Mouse (Mus musculus) myocyte (in vitro differentiated cells): ENCODE data around the gene Mipep.

Experiments
- CEBPB ChIP-seq: IDR thresholded peaks from 2 replicates; pipeline ENCODE4 v1.6.1; 2011; ENCODE audit warnings: mild to moderate bottlenecking, moderate library complexity; ENCODE audit not compliant: poor library complexity, insufficient read depth, severe bottlenecking
- MAX ChIP-seq: IDR thresholded peaks from one replicate; pipeline ENCODE4 v1.6.1; 2011; ENCODE audit warnings: low read depth, mild to moderate bottlenecking, control low read depth
- MYOD1 ChIP-seq, 3 experiments: IDR thresholded peaks; one replicate each; pipeline ENCODE4 v1.6.1; 2011; ENCODE audit warnings: control low read depth in 2 of 3, low read depth in 2 of 3, mild to moderate bottlenecking in 2 of 3, moderate library complexity in 1 of 3; ENCODE audit not compliant: insufficient read length in 2 of 3, control insufficient read depth in 1 of 3
- POLR2A ChIP-seq: IDR thresholded peaks from one replicate; pipeline ENCODE4 v1.6.1; 2011; ENCODE audit warnings: low read depth, mild to moderate bottlenecking, control low read depth, moderate library complexity; ENCODE audit not compliant: insufficient read length
- POLR2AphosphoS2 ChIP-seq: IDR thresholded peaks from one replicate; pipeline ENCODE4 v1.6.1; 2011; ENCODE audit warnings: low read depth, control low read depth; ENCODE audit not compliant: insufficient read length
- TCF12 ChIP-seq: IDR thresholded peaks from one replicate; pipeline ENCODE4 v1.6.1; 2011; ENCODE audit warnings: mild to moderate bottlenecking, control low read depth; ENCODE audit not compliant: poor library complexity, insufficient read depth, severe bottlenecking
- USF1 ChIP-seq: IDR thresholded peaks from one replicate; pipeline ENCODE4 v1.6.1; 2011; ENCODE audit warnings: low read depth, mild to moderate bottlenecking, control low read depth, moderate library complexity

DNA sequence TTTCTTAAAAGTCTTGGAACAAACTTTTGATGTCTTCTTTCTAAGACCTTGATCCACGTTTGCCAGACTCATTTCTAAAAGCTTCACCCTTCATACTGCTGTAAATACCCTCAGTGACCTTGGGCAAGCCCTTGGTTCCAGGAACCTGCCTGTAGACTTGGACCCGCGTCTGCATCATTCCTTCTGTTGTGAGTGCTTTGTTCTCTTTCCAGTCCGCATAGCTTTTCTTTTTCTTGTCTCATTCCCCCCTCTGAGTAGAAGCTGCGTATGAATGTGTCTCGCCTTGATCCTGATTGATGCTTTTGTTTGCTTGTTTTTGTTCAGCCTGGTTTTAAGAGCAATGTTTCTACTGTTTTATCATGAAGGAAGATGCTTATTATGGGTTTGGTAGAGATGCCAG lies 52.3 kb downstream of the Mipep start:
- TF ChIP-seq MYOD1 (IDR thresholded peaks at IDR 0.05; ENCODE audit: control insufficient read depth in 1 of 3, insufficient read length in 2 of 3, low read depth in 2 of 3) (no peak), CEBPB (no peak), POLR2A (no peak), MAX (no peak), USF1 (no peak), POLR2AphosphoS2 (no peak), TCF12 (no peak)
